Mouse (Mus musculus) liver, embryonic 11.5 days (tissue): ENCODE results near the gene Tecpr2. TPM values are rescaled to one million over a fixed set of nuclear protein-coding genes. Genes with fewer than 3 reads are reported as not detected.
A peak's percentile ranks its signal among the peaks of the same experiment; 100 is the strongest.

Experiments
- ATAC-seq: fragments of 200-750 bp; cut with Nextera tagmentation; replicated peaks from 2 replicates; pipeline ENCODE4 v1.8.0; 2017; ENCODE audit warnings: moderate number of reproducible peaks, mild to moderate bottlenecking, moderate TSS enrichment, moderate library complexity; ENCODE audit not compliant: low FRiP score
- DNase-seq: peaks from one replicate; pipeline ENCODE4 v3.0.0-alpha.2; 2017; ENCODE audit warnings: low spot score
- H3K27ac ChIP-seq: fragments of 300-500 bp; sonication (generic); 2 replicates; pipeline ENCODE4 v1.5.1; 2014; ENCODE audit warnings: mild to moderate bottlenecking, low read depth, low read length, control low read depth
- H3K27me3 ChIP-seq: fragments of 300-500 bp; sonication (generic); replicated peaks from 2 replicates; pipeline ENCODE4 v1.6.1; 2014; ENCODE audit warnings: low read length, mixed read lengths; ENCODE audit not compliant: control insufficient read depth, insufficient read depth
- H3K36me3 ChIP-seq: fragments of 300-500 bp; sonication (generic); 2 replicates; pipeline ENCODE4 v1.6.1; 2014; ENCODE audit warnings: mild to moderate bottlenecking, low read length, moderate library complexity, mixed read lengths; ENCODE audit not compliant: control insufficient read depth, insufficient read depth
- H3K4me1 ChIP-seq: fragments of 300-500 bp; sonication (generic); replicated peaks from 2 replicates; pipeline ENCODE4 v1.6.1; 2014; ENCODE audit warnings: low read length, mixed read lengths; ENCODE audit not compliant: control insufficient read depth, insufficient read depth
- H3K4me2 ChIP-seq: fragments of 300-500 bp; sonication (generic); 2 replicates; pipeline ENCODE4 v1.6.1; 2014; ENCODE audit warnings: mild to moderate bottlenecking, control low read depth, moderate library complexity
- H3K4me3 ChIP-seq: fragments of 300-500 bp; sonication (generic); 2 replicates; pipeline ENCODE4 v1.5.1; 2014; ENCODE audit warnings: low read depth, low read length, control low read depth
- H3K9ac ChIP-seq: fragments of 300-500 bp; sonication (generic); 2 replicates; pipeline ENCODE4 v1.6.1; 2014; ENCODE audit warnings: low read depth, low read length, control low read depth
- H3K9me3 ChIP-seq: fragments of 300-500 bp; sonication (generic); 2 replicates; pipeline ENCODE4 v1.6.1; 2016; ENCODE audit warnings: low read length, inconsistent platforms, mixed read lengths; ENCODE audit not compliant: control insufficient read depth
- WGBS: fragments of 180-500 bp; shearing (Covaris S2); extraction: QIAGEN DNeasy Blood & Tissue Kit; methylation state at CpG from one replicate; pipeline ENCODE4 v1.1.7; 2014; 5-methylcytosine and 5-hydroxymethylcytosine counted together
- polyA plus RNA-seq: library from polyadenylated mRNA; unstranded; fragments of >200 nt; fragmentation: Nextera tagmentation; extraction: Ambion mirVana; gene quantifications from 2 replicates; pipeline ENCODE4 v1.2.1, GENCODE M21; 2014

The Tecpr2 gene
- polyA plus RNA-seq, 1 experiment from 2014 or later, result 4.7 TPM

DNA sequence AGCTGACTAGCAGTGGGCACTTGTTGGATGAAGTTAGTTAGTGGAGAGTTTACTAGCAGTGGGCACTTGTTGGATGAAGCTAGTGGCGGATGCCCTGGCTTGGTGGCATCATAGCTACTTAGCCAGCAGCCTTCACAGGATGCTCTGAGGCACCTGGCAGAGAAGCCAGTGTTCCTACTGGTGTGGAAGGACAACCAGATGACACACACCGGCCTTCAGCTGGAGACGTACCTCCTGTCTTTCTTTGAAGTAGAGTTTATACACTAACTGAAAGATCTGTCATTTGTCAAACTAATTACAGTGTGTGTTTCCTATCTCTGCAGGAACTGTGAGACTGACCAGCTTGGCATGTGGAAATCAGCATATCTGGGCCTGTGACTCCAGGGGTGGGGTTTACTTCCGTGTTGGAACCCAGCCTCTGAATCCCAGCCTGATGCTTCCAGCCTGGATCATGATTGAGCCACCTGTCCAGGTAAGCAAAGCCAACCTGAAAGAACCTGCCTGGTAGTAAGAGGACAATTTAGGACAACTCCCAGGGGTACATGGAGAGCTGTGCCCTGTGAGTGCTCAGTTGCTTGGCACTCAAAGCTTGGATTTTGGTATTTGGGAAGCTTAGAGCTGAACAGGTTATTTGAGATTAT lies 65.4 kb downstream of the Tecpr2 start:
- Histone ChIP-seq H3K4me3 (no peak overlapping the region), H3K36me3 (0 out of 2 replicates have a peak, but pooled peaks cover 2% of the 10 kb centered on the region), H3K4me1 (peaks cover 12% of the 10 kb centered on the region), H3K27ac (peak overlapping the region; percentile 25; the same call in 1 of the 2 replicates), H3K9me3 (no peaks in the 10 kb centered on the region), H3K9ac (no peak overlapping the region), H3K4me2 (no peak overlapping the region), H3K27me3 (no peaks in the 10 kb centered on the region)
- DNase-seq (no peak), ATAC-seq (no peak)
- 80% methylated on average over 4 of the region's 4 CpGs for WGBS

GRCm38 (mm10) chr12:110961973-110962372 lies 72.9 kb downstream of the Tecpr2 start:
- no peak overlapping the region for H3K4me2 ChIP-seq
- no peaks in the 10 kb centered on the region for H3K36me3 ChIP-seq
- peaks cover 17% of the 10 kb centered on the region for H3K4me1 ChIP-seq
- DNase-seq, result no peak
- no peak overlapping the region for H3K9ac ChIP-seq
- WGBS, result 89% methylated on average over 2 of the region's 2 CpGs
- no peak for ATAC-seq
- H3K27ac ChIP-seq, result no peak overlapping the region
- no peaks in the 10 kb centered on the region for H3K9me3 ChIP-seq
- H3K4me3 ChIP-seq, result no peak overlapping the region
- no peaks in the 10 kb centered on the region for H3K27me3 ChIP-seq

GRCm38 (mm10) chr12:110965500-110965899 lies 76.4 kb downstream of the Tecpr2 start:
- Histone ChIP-seq H3K9me3 (no peaks in the 10 kb centered on the region), H3K4me1 (peaks cover 19% of the 10 kb centered on the region), H3K9ac (no peak overlapping the region), H3K4me2 (no peak overlapping the region), H3K27me3 (no peaks in the 10 kb centered on the region), H3K27ac (no peak overlapping the region), H3K4me3 (no peak overlapping the region), H3K36me3 (peaks cover 7% of the 10 kb centered on the region)
- DNase-seq (no peak), ATAC-seq (no peak)
- WGBS, result 65% methylated on average over 3 of the region's 3 CpGs

DNA sequence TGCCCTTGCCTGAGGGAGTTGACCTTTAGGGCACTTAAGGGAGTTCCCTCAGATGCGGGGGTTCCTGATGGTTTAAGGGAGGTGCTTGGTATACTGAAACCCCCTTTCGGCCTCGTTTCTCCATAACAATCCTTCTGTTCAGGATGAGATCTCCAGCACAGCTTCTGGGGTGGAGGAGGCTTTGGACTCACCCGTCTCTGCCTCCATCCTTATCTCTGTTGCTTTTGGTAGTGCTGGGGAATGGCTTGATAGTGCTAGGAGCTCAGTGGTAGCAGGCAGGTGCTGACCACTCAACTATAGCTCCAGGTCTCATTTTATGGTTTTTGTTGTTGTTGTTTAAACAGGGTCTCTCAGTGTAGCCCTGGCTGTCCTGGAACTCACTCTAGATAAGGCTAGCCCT lies 77.0 kb downstream of the Tecpr2 start:
- Histone ChIP-seq H3K4me1 (peaks cover 19% of the 10 kb centered on the region), H3K4me3 (no peak overlapping the region), H3K27ac (no peak overlapping the region), H3K4me2 (no peak overlapping the region), H3K27me3 (no peaks in the 10 kb centered on the region), H3K36me3 (peaks cover 7% of the 10 kb centered on the region), H3K9me3 (no peaks in the 10 kb centered on the region), H3K9ac (no peak overlapping the region)
- WGBS, result 61% methylated on average over 4 of the region's 4 CpGs
- DNase-seq (no peak), ATAC-seq (peak; percentile 75)

DNA sequence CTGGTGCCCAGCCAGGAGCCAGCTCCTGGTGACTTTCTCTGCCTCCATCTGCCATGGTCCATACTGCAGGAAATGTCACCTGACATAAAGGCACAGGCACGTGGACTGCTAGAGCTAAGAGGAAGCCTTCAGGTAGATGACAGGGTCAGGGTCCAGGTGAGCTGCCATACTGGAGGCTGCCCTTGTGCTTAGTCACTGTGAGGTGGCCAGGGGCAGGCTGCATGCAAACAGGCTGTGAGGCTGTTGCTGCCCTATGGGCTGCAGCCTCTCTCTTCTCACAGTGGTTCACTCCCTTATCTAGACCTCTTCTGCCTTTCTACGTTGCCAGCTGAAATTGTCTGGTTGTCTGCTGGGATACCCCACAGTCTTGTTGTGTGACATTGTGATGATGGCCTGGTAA lies 78.1 kb downstream of the Tecpr2 start:
- no peak overlapping the region for H3K4me2 ChIP-seq
- no peaks in the 10 kb centered on the region for H3K9me3 ChIP-seq
- ATAC-seq (peak; percentile 56; the same call in 1 of the 2 replicates), DNase-seq (no peak)
- H3K27me3 ChIP-seq, result no peaks in the 10 kb centered on the region
- no peak overlapping the region for H3K9ac ChIP-seq
- H3K27ac ChIP-seq, result no peak overlapping the region
- H3K36me3 ChIP-seq, result peaks cover 7% of the 10 kb centered on the region
- 74% methylated on average over 2 of the region's 2 CpGs for WGBS
- peaks cover 25% of the 10 kb centered on the region for H3K4me1 ChIP-seq
- H3K4me3 ChIP-seq, result no peak overlapping the region

- H3K4me3 ChIP-seq, result no peak overlapping the region
- no peaks in the 10 kb centered on the region for H3K27me3 ChIP-seq
- DNase-seq (no peak), ATAC-seq (no peak)
- no peak overlapping the region for H3K9ac ChIP-seq
- no peak overlapping the region for H3K4me2 ChIP-seq
- WGBS, result 96% methylated on average over 5 of the region's 5 CpGs
- no peaks in the 10 kb centered on the region for H3K9me3 ChIP-seq
- H3K36me3 ChIP-seq, result peaks cover 16% of the 10 kb centered on the region
- peaks cover 51% of the 10 kb centered on the region for H3K4me1 ChIP-seq
- H3K27ac ChIP-seq, result peak overlapping the region; percentile 11; the same call in 1 of the 2 replicates
Observed at GRCm38 (mm10) chr12:110970408-110970807, 81.3 kb downstream of the Tecpr2 start.

- Histone ChIP-seq H3K9me3 (no peaks in the 10 kb centered on the region), H3K9ac (no peak overlapping the region), H3K4me3 (no peak overlapping the region), H3K36me3 (peaks cover 29% of the 10 kb centered on the region), H3K4me2 (peak overlapping the region; percentile 6; the same call in 1 of the 2 replicates), H3K27me3 (no peaks in the 10 kb centered on the region), H3K27ac (no peak overlapping the region; the same call in 1 of the 2 replicates), H3K4me1 (peaks cover 51% of the 10 kb centered on the region)
- ATAC-seq (peak; percentile 59), DNase-seq (no peak)
- 59% methylated on average over 5 of the region's 5 CpGs for WGBS
Observed at GRCm38 (mm10) chr12:110971972-110972371, 82.9 kb downstream of the Tecpr2 start.

- H3K36me3 ChIP-seq, result peaks cover 33% of the 10 kb centered on the region
- peak overlapping the region; percentile 98 for H3K4me2 ChIP-seq
- H3K9me3 ChIP-seq, result no peaks in the 10 kb centered on the region
- no peak for ATAC-seq
- no peak overlapping the region for H3K4me3 ChIP-seq
- no peaks in the 10 kb centered on the region for H3K27me3 ChIP-seq
- peaks cover 61% of the 10 kb centered on the region for H3K4me1 ChIP-seq
- H3K27ac ChIP-seq, result peak overlapping the region; percentile 92
- DNase-seq, result no peak
- H3K9ac ChIP-seq, result peak overlapping the region; percentile 58
- 81% methylated on average over 4 of the region's 4 CpGs for WGBS
Observed at GRCm38 (mm10) chr12:110973829-110974228, 84.8 kb downstream of the Tecpr2 start.

GRCm38 (mm10) chr12:110974295-110974694 lies 85.2 kb downstream of the Tecpr2 start:
- WGBS, result 38% methylated on average over 7 of the region's 7 CpGs
- H3K4me2 ChIP-seq, result peak overlapping the region; percentile 98

More at GRCm38 (mm10) chr12:110974295-110974694, 85.2 kb downstream of the Tecpr2 start:
- peak; percentile 86 for ATAC-seq
- Histone ChIP-seq H3K4me3 (no peak overlapping the region), H3K27ac (peak overlapping the region; percentile 92), H3K9ac (peak overlapping the region; percentile 58), H3K4me1 (peaks cover 62% of the 10 kb centered on the region), H3K9me3 (no peaks in the 10 kb centered on the region), H3K27me3 (no peaks in the 10 kb centered on the region), H3K36me3 (peaks cover 29% of the 10 kb centered on the region)
- DNase-seq, result peak; percentile 67
